Mouse (Mus musculus) heart, adult 11 months (tissue): ENCODE data around the gene Foxp1.
A peak's percentile ranks its signal among the peaks of the same experiment; 100 is the strongest.

ENCODE experiments used
- DNase-seq: peaks from one replicate; pipeline ENCODE4 v3.0.0; 2022

Foxp1 gene

GRCm38 (mm10) chr6:98931881-98932540 is 590.5 kb downstream of the Foxp1 start:
- peak; percentile 64 for DNase-seq

- peak; percentile 70 for DNase-seq
These were observed 591.7 kb downstream of the Foxp1 start for GRCm38 (mm10) chr6:98930652-98931300.

GRCm38 (mm10) chr6:98928365-98928764 is 594.2 kb downstream of the Foxp1 start:
- peak; percentile 57 for DNase-seq

GRCm38 (mm10) chr6:98901259-98901658 is 621.3 kb downstream of the Foxp1 start:
- no peak for DNase-seq

- no peak for DNase-seq
These were observed 644.3 kb downstream of the Foxp1 start for GRCm38 (mm10) chr6:98878208-98878607.

- DNase-seq: no peak
These were observed 646.1 kb downstream of the Foxp1 start for GRCm38 (mm10) chr6:98876401-98876800.
